Mouse (Mus musculus): ENCODE measurements at regions not wholly inside any gene's neighbourhood (a gene's known extent, or its start where the extent isn't known, plus 50 kb on each side); places are given as distances from the start of the nearest gene placed in this dataset.
A peak's percentile ranks its signal among the peaks of the same experiment; 100 is the strongest.

DNA sequence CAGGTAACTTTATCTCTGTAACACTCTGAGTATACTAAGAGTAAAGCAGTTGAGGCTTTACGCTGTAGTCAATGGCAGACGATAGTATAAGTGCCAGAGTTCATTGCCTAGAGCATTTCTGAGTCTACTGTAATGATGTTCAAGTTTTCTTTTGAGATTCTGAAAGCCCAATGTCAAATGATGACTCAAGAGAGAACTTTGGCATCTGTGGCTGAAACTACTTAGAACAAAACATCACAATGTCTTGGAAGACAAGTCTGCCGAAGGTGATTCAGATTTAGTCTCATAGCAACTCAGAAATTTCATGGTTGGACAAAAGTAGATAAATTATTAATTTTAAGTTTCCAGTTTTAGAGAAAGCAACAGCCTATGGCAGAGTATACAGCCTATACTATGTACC is 474.2 kb upstream of the A1bg start:
- Histone ChIP-seq H3K4me3 (ENCODE audit: low read length) (no peak overlapping the region), H3K4me2 (ENCODE audit: low read length) (no peak overlapping the region), H3K4me1 (ENCODE audit: control insufficient read depth, insufficient read depth, low read depth, low read length) (no peaks in the 10 kb centered on the region; the same call in 1 of the 2 replicates), H3K9ac (ENCODE audit: low read depth, low read length) (no peak overlapping the region), H3K27me3 (replicated peaks; ENCODE audit: control insufficient read depth, insufficient read depth, low read length) (no peaks in the 10 kb centered on the region), H3K27ac (ENCODE audit: low read depth, low read length) (no peak overlapping the region), H3K9me3 (ENCODE audit: control insufficient read depth, low read length) (no peaks in the 10 kb centered on the region), H3K36me3 (ENCODE audit: control insufficient read depth, insufficient read depth, low read length) (no peaks in the 10 kb centered on the region)
- ATAC-seq: no peak
- 92% methylated on average over 3 of the region's 3 CpGs for WGBS

DNA sequence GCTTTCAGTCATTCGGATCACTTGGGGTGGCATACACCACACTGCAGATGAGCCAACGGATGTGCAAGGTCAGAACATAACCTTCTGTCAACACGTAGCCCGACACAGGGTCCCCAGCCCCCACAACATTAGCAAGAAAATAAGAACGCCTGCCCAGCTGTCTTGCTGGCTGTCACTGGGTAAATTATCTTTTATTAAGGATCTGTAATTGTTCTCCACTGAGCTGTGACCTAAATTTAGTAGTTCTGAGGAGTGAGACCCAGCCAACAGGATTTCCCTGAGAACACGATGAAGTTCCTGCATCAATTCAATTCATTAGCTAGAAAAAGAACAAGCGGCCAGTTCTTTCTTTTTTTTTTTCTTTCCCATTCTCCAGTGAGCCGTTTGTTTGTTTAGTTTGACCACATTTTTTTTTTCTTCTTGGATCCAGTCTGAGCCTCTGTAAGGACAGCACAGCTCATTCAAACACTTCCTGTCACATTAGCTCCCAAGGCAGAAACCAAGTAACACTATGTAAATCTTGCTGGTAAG is 472.5 kb upstream of the A1bg start:
- no peak overlapping the region for H3K9ac ChIP-seq (ENCODE audit: low read depth, low read length)
- no peaks in the 10 kb centered on the region for H3K27me3 ChIP-seq (replicated peaks; ENCODE audit: control insufficient read depth, insufficient read depth, low read length)
- peak overlapping the region; percentile 12; the same call in 1 of the 2 replicates for H3K4me2 ChIP-seq (ENCODE audit: low read length)
- H3K9me3 ChIP-seq (ENCODE audit: control insufficient read depth, low read length): no peaks in the 10 kb centered on the region
- H3K4me3 ChIP-seq (ENCODE audit: low read length): no peak overlapping the region
- no peak overlapping the region; the same call in 1 of the 2 replicates for H3K27ac ChIP-seq (ENCODE audit: low read depth, low read length)
- no peaks in the 10 kb centered on the region; the same call in 1 of the 2 replicates for H3K4me1 ChIP-seq (ENCODE audit: control insufficient read depth, insufficient read depth, low read depth, low read length)
- 8% methylated on average over 8 of the region's 8 CpGs for WGBS
- peak; percentile 88 for ATAC-seq
- no peaks in the 10 kb centered on the region for H3K36me3 ChIP-seq (ENCODE audit: control insufficient read depth, insufficient read depth, low read length)

DNA sequence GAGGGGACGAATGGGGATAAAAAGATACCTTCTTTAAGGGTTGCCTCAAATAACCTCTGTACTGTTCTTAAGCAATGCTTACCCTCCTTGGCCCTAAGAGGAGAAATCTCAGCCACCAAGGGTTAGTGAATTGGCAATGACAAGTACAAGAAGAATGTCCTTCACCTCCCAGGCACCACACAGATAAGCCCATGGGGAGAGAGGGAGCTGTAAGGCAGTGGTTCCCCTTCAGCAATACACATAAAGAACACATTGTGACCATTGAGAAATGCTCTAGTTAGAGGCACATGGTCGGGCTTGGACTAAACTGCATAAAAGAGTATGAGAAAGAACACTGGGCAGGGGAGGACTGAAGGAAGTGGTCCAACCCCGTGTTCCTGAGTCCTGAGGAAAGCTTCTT is 457.9 kb upstream of the A1bg start:
- Histone ChIP-seq H3K27ac (ENCODE audit: low read depth, low read length) (no peak overlapping the region), H3K9ac (ENCODE audit: low read depth, low read length) (no peak overlapping the region), H3K27me3 (replicated peaks; ENCODE audit: control insufficient read depth, insufficient read depth, low read length) (no peaks in the 10 kb centered on the region), H3K4me1 (ENCODE audit: control insufficient read depth, insufficient read depth, low read depth, low read length) (no peaks in the 10 kb centered on the region), H3K36me3 (ENCODE audit: control insufficient read depth, insufficient read depth, low read length) (no peaks in the 10 kb centered on the region), H3K4me3 (ENCODE audit: low read length) (no peak overlapping the region), H3K4me2 (ENCODE audit: low read length) (no peak overlapping the region), H3K9me3 (ENCODE audit: control insufficient read depth, low read length) (no peaks in the 10 kb centered on the region)
- 73% methylated on average over 3 of the region's 3 CpGs for WGBS
- no peak for ATAC-seq

DNA sequence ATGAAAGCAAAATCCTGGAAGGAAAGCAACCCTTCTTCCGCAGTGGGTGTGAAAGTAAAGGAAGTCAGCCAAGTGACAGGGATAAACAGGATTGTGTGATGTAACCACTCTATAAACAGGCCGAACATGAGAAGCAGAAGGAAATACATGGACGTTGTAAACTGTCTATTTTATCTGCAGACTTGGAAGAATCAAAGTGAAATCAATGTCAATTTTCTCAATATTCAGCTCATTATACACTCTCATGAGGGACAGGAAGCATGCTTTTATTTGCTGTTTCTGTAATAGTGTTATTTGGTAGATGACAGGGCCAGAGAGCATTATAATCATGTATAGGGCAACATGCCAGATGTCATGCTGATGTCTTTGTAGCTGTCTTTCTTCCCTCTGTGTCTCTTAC is 443.5 kb upstream of the A1bg start:
- WGBS: 58% methylated on average over 3 of the region's 3 CpGs
- H3K4me1 ChIP-seq (ENCODE audit: control insufficient read depth, insufficient read depth, low read depth, low read length): no peaks in the 10 kb centered on the region
- H3K36me3 ChIP-seq (ENCODE audit: control insufficient read depth, insufficient read depth, low read length): no peaks in the 10 kb centered on the region
- no peak overlapping the region for H3K4me2 ChIP-seq (ENCODE audit: low read length)
- no peak for ATAC-seq
- no peak overlapping the region for H3K4me3 ChIP-seq (ENCODE audit: low read length)
- H3K27ac ChIP-seq (ENCODE audit: low read depth, low read length): no peak overlapping the region
- H3K9me3 ChIP-seq (ENCODE audit: control insufficient read depth, low read length): no peaks in the 10 kb centered on the region
- no peaks in the 10 kb centered on the region for H3K27me3 ChIP-seq (replicated peaks; ENCODE audit: control insufficient read depth, insufficient read depth, low read length)
- H3K9ac ChIP-seq (ENCODE audit: low read depth, low read length): no peak overlapping the region

GRCm38 (mm10) chr15:61365511-61365910 is 442.7 kb upstream of the A1bg start:
- ATAC-seq: no peak
- no peaks in the 10 kb centered on the region for H3K27me3 ChIP-seq (replicated peaks; ENCODE audit: control insufficient read depth, insufficient read depth, low read length)
- WGBS: 67% methylated on average over 5 of the region's 5 CpGs
- H3K4me1 ChIP-seq (ENCODE audit: control insufficient read depth, insufficient read depth, low read depth, low read length): no peaks in the 10 kb centered on the region
- H3K36me3 ChIP-seq (ENCODE audit: control insufficient read depth, insufficient read depth, low read length): no peaks in the 10 kb centered on the region
- no peak overlapping the region for H3K9ac ChIP-seq (ENCODE audit: low read depth, low read length)
- no peak overlapping the region for H3K27ac ChIP-seq (ENCODE audit: low read depth, low read length)
- H3K4me2 ChIP-seq (ENCODE audit: low read length): no peak overlapping the region
- no peaks in the 10 kb centered on the region for H3K9me3 ChIP-seq (ENCODE audit: control insufficient read depth, low read length)
- no peak overlapping the region for H3K4me3 ChIP-seq (ENCODE audit: low read length)

DNA sequence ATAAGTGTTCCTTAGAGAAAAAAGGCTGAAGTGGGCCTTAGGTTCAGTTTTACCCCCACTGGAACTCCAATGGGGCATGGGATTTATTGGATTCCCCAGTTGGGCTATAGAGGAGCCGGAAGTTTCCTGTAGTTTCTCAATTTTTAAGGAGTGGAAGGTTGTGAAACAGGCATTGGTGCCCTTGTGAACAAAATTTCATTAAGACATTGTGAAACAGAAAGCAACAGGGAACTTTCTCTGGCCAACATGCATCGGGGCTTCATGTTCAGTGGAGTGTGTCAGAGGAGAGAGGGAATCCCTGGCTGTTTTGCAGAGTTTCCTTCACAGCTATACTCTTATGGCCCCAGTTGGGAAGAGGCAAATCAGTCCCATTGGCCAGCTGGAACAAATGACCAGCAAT is 441.6 kb upstream of the A1bg start:
- ATAC-seq: no peak
- Histone ChIP-seq H3K4me1 (ENCODE audit: control insufficient read depth, insufficient read depth, low read depth, low read length) (no peaks in the 10 kb centered on the region), H3K4me2 (ENCODE audit: low read length) (no peak overlapping the region), H3K9ac (ENCODE audit: low read depth, low read length) (no peak overlapping the region), H3K27ac (ENCODE audit: low read depth, low read length) (no peak overlapping the region), H3K36me3 (ENCODE audit: control insufficient read depth, insufficient read depth, low read length) (no peaks in the 10 kb centered on the region), H3K9me3 (ENCODE audit: control insufficient read depth, low read length) (no peaks in the 10 kb centered on the region), H3K4me3 (ENCODE audit: low read length) (no peak overlapping the region), H3K27me3 (replicated peaks; ENCODE audit: control insufficient read depth, insufficient read depth, low read length) (no peaks in the 10 kb centered on the region)
- 73% methylated on average over 2 of the region's 2 CpGs for WGBS

GRCm38 (mm10) chr15:61361254-61361653 is 438.4 kb upstream of the A1bg start:
- Histone ChIP-seq H3K27ac (ENCODE audit: low read depth, low read length) (no peak overlapping the region), H3K27me3 (replicated peaks; ENCODE audit: control insufficient read depth, insufficient read depth, low read length) (no peaks in the 10 kb centered on the region), H3K9ac (ENCODE audit: low read depth, low read length) (no peak overlapping the region), H3K4me1 (ENCODE audit: control insufficient read depth, insufficient read depth, low read depth, low read length) (no peaks in the 10 kb centered on the region), H3K4me2 (ENCODE audit: low read length) (no peak overlapping the region), H3K4me3 (ENCODE audit: low read length) (no peak overlapping the region), H3K36me3 (ENCODE audit: control insufficient read depth, insufficient read depth, low read length) (no peaks in the 10 kb centered on the region), H3K9me3 (ENCODE audit: control insufficient read depth, low read length) (no peaks in the 10 kb centered on the region)
- no peak for ATAC-seq
- WGBS: 84% methylated on average over 3 of the region's 3 CpGs

GRCm38 (mm10) chr15:61355344-61355743 is 432.5 kb upstream of the A1bg start:
- no peak overlapping the region for H3K27ac ChIP-seq (ENCODE audit: low read depth, low read length)
- no peaks in the 10 kb centered on the region for H3K9me3 ChIP-seq (ENCODE audit: control insufficient read depth, low read length)
- no peak overlapping the region for H3K4me2 ChIP-seq (ENCODE audit: low read length)
- ATAC-seq: no peak
- H3K4me3 ChIP-seq (ENCODE audit: low read length): no peak overlapping the region
- no peak overlapping the region for H3K9ac ChIP-seq (ENCODE audit: low read depth, low read length)
- H3K36me3 ChIP-seq (ENCODE audit: control insufficient read depth, insufficient read depth, low read length): no peaks in the 10 kb centered on the region
- no peaks in the 10 kb centered on the region for H3K4me1 ChIP-seq (ENCODE audit: control insufficient read depth, insufficient read depth, low read depth, low read length)
- no peaks in the 10 kb centered on the region for H3K27me3 ChIP-seq (replicated peaks; ENCODE audit: control insufficient read depth, insufficient read depth, low read length)

- no peak for ATAC-seq
- Histone ChIP-seq H3K36me3 (ENCODE audit: control insufficient read depth, insufficient read depth, low read length) (no peaks in the 10 kb centered on the region), H3K27ac (ENCODE audit: low read depth, low read length) (no peak overlapping the region), H3K27me3 (replicated peaks; ENCODE audit: control insufficient read depth, insufficient read depth, low read length) (no peaks in the 10 kb centered on the region), H3K4me2 (ENCODE audit: low read length) (no peak overlapping the region), H3K9me3 (ENCODE audit: control insufficient read depth, low read length) (0 out of 2 replicates have a peak, but pooled peaks cover 2% of the 10 kb centered on the region), H3K9ac (ENCODE audit: low read depth, low read length) (no peak overlapping the region), H3K4me1 (ENCODE audit: control insufficient read depth, insufficient read depth, low read depth, low read length) (no peaks in the 10 kb centered on the region), H3K4me3 (ENCODE audit: low read length) (no peak overlapping the region)
- WGBS: 69% methylated on average over 5 of the region's 5 CpGs
Measured at GRCm38 (mm10) chr15:61351729-61352342, 429.0 kb upstream of the A1bg start.

Measured in hindbrain, embryonic 16.5 days (tissue).